Mouse (Mus musculus): ENCODE measurements around the gene Gmds. TPM values are rescaled to one million over a fixed set of nuclear protein-coding genes. Genes with fewer than 3 reads are reported as not detected.

The Gmds gene
- polyA plus RNA-seq, 1 experiment = 8.8 TPM

- no peak overlapping the region for H3K27ac ChIP-seq (ENCODE audit: insufficient read depth, low read depth, low read length)
- TF ChIP-seq POLR2A (IDR thresholded peaks at IDR 0.05; ENCODE audit: borderline replicate concordance, low read depth, low read length) (no peak), CTCF (IDR thresholded peaks at IDR 0.05; ENCODE audit: low read depth, low read length) (no peak)
These were observed 427.2 kb downstream of the Gmds start for GRCm38 (mm10) chr13:31911362-31911761.

GRCm38 (mm10) chr13:31909031-31909430, 429.5 kb downstream of the Gmds start:
- TF ChIP-seq POLR2A (IDR thresholded peaks at IDR 0.05; ENCODE audit: borderline replicate concordance, low read depth, low read length) (no peak), CTCF (IDR thresholded peaks at IDR 0.05; ENCODE audit: low read depth, low read length) (no peak)
- Histone ChIP-seq H3K4me3 (ENCODE audit: insufficient read depth, low read length) (no peak overlapping the region), H3K4me1 (ENCODE audit: control insufficient read depth, insufficient read depth, low read length) (no peaks in the 10 kb centered on the region), H3K27ac (ENCODE audit: insufficient read depth, low read depth, low read length) (no peak overlapping the region)

More at GRCm38 (mm10) chr13:31911362-31911761, 427.2 kb downstream of the Gmds start:
- no peaks in the 10 kb centered on the region for H3K4me1 ChIP-seq (ENCODE audit: control insufficient read depth, insufficient read depth, low read length)
- H3K4me3 ChIP-seq (ENCODE audit: insufficient read depth, low read length) = no peak overlapping the region

- H3K4me1 ChIP-seq (ENCODE audit: control insufficient read depth, insufficient read depth, low read length) = no peaks in the 10 kb centered on the region
- H3K4me3 ChIP-seq (ENCODE audit: insufficient read depth, low read length) = no peak overlapping the region
- no peak overlapping the region for H3K27ac ChIP-seq (ENCODE audit: insufficient read depth, low read depth, low read length)
- no peak for TF ChIP-seq CTCF (IDR thresholded peaks at IDR 0.05; ENCODE audit: low read depth, low read length)
- TF ChIP-seq POLR2A (IDR thresholded peaks at IDR 0.05; ENCODE audit: borderline replicate concordance, low read depth, low read length) = no peak
These were observed 432.0 kb downstream of the Gmds start for GRCm38 (mm10) chr13:31906514-31906913.

- no peak overlapping the region for H3K4me3 ChIP-seq (ENCODE audit: insufficient read depth, low read length)
- no peak overlapping the region for H3K27ac ChIP-seq (ENCODE audit: insufficient read depth, low read depth, low read length)
- H3K4me1 ChIP-seq (ENCODE audit: control insufficient read depth, insufficient read depth, low read length) = no peaks in the 10 kb centered on the region
- TF ChIP-seq CTCF (IDR thresholded peaks at IDR 0.05; ENCODE audit: low read depth, low read length) (no peak), POLR2A (IDR thresholded peaks at IDR 0.05; ENCODE audit: borderline replicate concordance, low read depth, low read length) (no peak)
These were observed 438.3 kb downstream of the Gmds start for GRCm38 (mm10) chr13:31900191-31900590.

- Histone ChIP-seq H3K4me1 (ENCODE audit: control insufficient read depth, insufficient read depth, low read length) (no peaks in the 10 kb centered on the region), H3K4me3 (ENCODE audit: insufficient read depth, low read length) (no peak overlapping the region), H3K27ac (ENCODE audit: insufficient read depth, low read depth, low read length) (no peak overlapping the region)
- TF ChIP-seq CTCF (IDR thresholded peaks at IDR 0.05; ENCODE audit: low read depth, low read length) (no peak), POLR2A (IDR thresholded peaks at IDR 0.05; ENCODE audit: borderline replicate concordance, low read depth, low read length) (no peak)
These were observed 439.1 kb downstream of the Gmds start for GRCm38 (mm10) chr13:31899392-31899791.

- TF ChIP-seq CTCF (IDR thresholded peaks at IDR 0.05; ENCODE audit: low read depth, low read length) = no peak
- no peak for TF ChIP-seq POLR2A (IDR thresholded peaks at IDR 0.05; ENCODE audit: borderline replicate concordance, low read depth, low read length)
- no peak overlapping the region for H3K4me3 ChIP-seq (ENCODE audit: insufficient read depth, low read length)
- no peak overlapping the region for H3K27ac ChIP-seq (ENCODE audit: insufficient read depth, low read depth, low read length)
- no peaks in the 10 kb centered on the region for H3K4me1 ChIP-seq (ENCODE audit: control insufficient read depth, insufficient read depth, low read length)
These were observed 441.0 kb downstream of the Gmds start for GRCm38 (mm10) chr13:31897493-31897892.

- no peaks in the 10 kb centered on the region for H3K4me1 ChIP-seq (ENCODE audit: control insufficient read depth, insufficient read depth, low read length)
- H3K4me3 ChIP-seq (ENCODE audit: insufficient read depth, low read length) = no peak overlapping the region
- TF ChIP-seq POLR2A (IDR thresholded peaks at IDR 0.05; ENCODE audit: borderline replicate concordance, low read depth, low read length) = no peak
- no peak for TF ChIP-seq CTCF (IDR thresholded peaks at IDR 0.05; ENCODE audit: low read depth, low read length)
- H3K27ac ChIP-seq (ENCODE audit: insufficient read depth, low read depth, low read length) = no peak overlapping the region
These were observed 444.0 kb downstream of the Gmds start for GRCm38 (mm10) chr13:31894511-31894910.

- TF ChIP-seq POLR2A (IDR thresholded peaks at IDR 0.05; ENCODE audit: borderline replicate concordance, low read depth, low read length) (no peak), CTCF (IDR thresholded peaks at IDR 0.05; ENCODE audit: low read depth, low read length) (no peak)
- H3K27ac ChIP-seq (ENCODE audit: insufficient read depth, low read depth, low read length) = no peak overlapping the region
- no peaks in the 10 kb centered on the region for H3K4me1 ChIP-seq (ENCODE audit: control insufficient read depth, insufficient read depth, low read length)
- no peak overlapping the region for H3K4me3 ChIP-seq (ENCODE audit: insufficient read depth, low read length)
These were observed 445.5 kb downstream of the Gmds start for GRCm38 (mm10) chr13:31892913-31893514.

GRCm38 (mm10) chr13:31888500-31888899, 450.0 kb downstream of the Gmds start:
- no peaks in the 10 kb centered on the region for H3K4me1 ChIP-seq (ENCODE audit: control insufficient read depth, insufficient read depth, low read length)
- TF ChIP-seq POLR2A (IDR thresholded peaks at IDR 0.05; ENCODE audit: borderline replicate concordance, low read depth, low read length) = no peak
- no peak for TF ChIP-seq CTCF (IDR thresholded peaks at IDR 0.05; ENCODE audit: low read depth, low read length)
- no peak overlapping the region for H3K4me3 ChIP-seq (ENCODE audit: insufficient read depth, low read length)

GRCm38 (mm10) chr13:31885769-31886168, 452.8 kb downstream of the Gmds start:
- no peak for TF ChIP-seq CTCF (IDR thresholded peaks at IDR 0.05; ENCODE audit: low read depth, low read length)
- Histone ChIP-seq H3K27ac (ENCODE audit: insufficient read depth, low read depth, low read length) (no peak overlapping the region), H3K4me1 (ENCODE audit: control insufficient read depth, insufficient read depth, low read length) (no peaks in the 10 kb centered on the region), H3K4me3 (ENCODE audit: insufficient read depth, low read length) (no peak overlapping the region)

More at GRCm38 (mm10) chr13:31888500-31888899, 450.0 kb downstream of the Gmds start:
- no peak overlapping the region for H3K27ac ChIP-seq (ENCODE audit: insufficient read depth, low read depth, low read length)

Data from bone marrow macrophage, adult 2 months (primary cell).